Mouse (Mus musculus) bone marrow, adult 2 months (tissue): ENCODE measurements around the gene Tmem222.

Experiments
- CTCF ChIP-seq: fragments of 200-500 bp; IDR thresholded peaks from 2 replicates; pipeline ENCODE4 v1.5.1; 2011; ENCODE audit warnings: low read length, control low read depth; ENCODE audit not compliant: control insufficient read depth, insufficient read depth
- POLR2A ChIP-seq: fragments of 200-500 bp; IDR thresholded peaks from 2 replicates; pipeline ENCODE4 v1.6.1; 2011; ENCODE audit warnings: low read depth, mild to moderate bottlenecking, control low read depth, low read length, borderline replicate concordance; ENCODE audit not compliant: control insufficient read depth

DNA sequence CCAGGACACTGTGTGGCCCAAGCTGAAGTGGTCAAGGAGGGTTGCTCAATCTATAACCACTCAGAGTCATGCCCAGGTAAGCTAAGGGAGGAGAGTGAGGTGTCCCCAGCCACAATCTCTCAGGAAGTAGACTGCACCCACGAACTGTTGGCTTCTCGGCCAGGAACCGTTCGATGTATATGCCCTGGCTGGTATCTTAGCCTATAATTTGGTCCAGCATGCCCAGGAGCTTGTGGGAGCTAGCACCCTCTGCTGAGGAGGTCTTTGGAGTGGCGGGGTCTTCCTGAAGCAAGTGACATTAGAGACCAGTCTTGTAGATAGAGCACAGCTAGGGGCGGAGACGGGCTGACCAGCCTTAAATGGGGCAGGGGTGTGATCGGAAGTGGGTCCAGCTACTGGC, 55.9 kb downstream of the Tmem222 start:
- TF ChIP-seq POLR2A (no peak), CTCF (no peak)
